Mouse (Mus musculus) kidney, postnatal 25 days (tissue): Measurements from ENCODE around the gene Itgb1bp1.

Experiments used
- DNase-seq, 2 experiments: peaks; one replicate each; pipeline ENCODE4 v3.0.0; 2021; ENCODE audit warnings: mixed read lengths in 2 of 2

Itgb1bp1 gene

DNA sequence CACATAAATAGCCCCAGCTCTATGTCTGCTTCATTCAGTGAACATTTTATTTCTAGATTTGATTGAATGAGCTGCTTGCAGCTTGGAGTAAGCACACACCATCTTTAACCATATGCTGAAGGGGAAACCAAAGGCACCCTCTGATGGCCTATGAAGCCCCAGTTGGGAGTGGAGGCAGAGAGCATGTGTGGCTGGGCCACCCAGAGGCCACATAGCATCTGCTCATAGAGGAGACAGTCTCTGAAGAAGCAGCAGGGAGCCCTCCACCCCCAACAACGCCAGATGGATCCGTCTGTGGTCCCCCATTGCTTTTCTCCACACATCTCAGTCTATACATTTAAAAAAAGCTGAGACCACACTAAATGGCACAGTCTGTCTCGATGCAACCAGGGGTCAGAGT, 44.1 kb downstream of the Itgb1bp1 start:
- DNase-seq = no peak

DNA sequence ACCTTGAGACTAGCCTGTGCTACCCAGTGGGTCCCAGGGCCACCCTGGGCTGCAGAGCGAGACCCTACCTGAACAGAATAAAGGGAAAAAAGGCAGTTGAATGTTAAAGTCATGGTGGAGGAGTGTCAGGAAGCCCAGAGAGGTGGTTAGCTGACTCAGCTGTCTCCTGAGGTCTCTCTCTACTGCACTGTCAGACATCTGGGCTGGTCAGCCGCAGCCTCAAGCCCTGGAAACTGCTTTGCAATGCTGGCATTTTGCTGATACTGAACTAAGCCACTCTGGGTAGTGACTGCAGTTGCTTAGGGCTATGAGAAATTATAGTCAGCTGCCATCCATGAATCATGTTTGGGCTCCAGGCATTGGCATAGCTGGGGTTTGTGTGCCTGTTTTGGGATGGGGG, 51.5 kb downstream of the Itgb1bp1 start:
- no peak for DNase-seq

DNA sequence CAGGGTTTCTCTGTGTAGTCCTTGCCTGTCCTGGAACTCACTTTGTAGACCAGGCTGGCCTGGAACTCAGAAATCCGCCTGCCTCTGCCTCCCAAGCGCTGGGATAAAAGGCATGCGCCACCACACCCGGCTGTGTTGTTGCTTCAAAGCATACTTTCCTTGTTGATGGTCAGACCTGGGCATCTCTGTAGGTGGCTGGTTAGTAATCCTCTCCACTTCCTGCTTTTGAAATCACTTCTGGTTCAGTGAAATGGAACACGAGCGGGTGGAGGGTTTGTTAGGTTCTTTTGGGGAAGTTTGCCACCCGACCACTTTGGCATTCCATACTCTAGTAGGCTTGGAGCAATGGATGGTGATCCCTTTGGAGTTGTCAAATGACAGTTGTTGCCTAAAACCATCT, 52.4 kb downstream of the Itgb1bp1 start:
- DNase-seq = no peak

DNA sequence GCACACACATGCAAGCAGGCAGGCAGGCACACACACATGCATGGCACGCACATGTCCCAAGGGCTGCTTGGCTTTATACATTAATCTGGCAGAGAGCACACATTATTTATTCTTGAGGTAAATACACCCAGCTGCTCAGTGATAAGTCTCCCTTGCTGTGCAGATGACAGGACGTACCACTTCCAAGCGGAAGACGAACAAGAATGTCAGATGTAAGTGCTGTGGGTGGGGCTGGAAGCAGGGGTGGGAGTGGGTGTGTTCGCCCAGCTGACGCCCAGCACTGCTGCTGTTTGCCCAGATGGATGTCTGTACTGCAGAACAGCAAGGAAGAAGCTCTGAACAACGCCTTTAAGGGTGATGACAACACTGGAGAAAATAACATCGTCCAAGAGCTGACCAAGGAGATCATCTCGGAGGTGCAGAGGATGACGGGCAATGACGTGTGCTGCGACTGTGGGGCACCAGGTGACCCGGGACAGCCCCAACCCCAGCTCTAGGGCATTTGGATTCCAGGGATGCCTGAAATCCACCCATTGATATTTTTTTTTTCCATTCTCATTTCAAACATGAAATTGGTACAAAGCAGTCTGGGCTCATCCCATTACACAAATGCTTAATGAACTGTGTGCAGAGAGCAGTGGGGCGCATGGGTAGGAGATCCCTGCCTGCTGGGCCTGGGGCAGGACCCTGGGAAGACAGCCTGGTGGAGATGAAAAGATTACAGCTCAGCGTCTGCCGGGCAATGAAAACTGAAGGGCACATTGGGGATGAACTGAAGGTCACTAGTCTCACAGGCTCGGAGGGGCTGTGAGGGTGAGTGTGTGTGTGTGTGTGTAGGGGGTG, 56.8 kb downstream of the Itgb1bp1 start:
- no peak for DNase-seq

DNA sequence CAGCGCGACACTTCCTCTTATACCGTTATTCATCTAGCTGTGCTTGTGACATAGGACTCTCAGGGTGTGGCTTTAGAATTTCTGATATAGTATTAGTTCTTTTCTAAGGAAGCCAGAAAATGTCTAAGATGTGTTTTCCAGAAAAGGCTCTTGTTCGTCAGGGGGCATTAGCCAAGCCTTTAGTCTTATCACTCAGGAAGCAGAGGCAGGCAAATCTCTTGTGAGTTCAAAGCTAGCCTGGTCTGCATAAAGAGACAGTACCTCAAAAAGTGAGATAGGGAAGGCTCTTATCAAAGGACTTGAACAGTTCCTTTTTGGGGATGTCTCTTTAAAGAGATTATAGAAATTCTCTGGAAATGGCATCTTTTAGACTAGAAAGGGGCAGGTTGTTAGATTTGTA, 57.4 kb downstream of the Itgb1bp1 start:
- no peak for DNase-seq

DNA sequence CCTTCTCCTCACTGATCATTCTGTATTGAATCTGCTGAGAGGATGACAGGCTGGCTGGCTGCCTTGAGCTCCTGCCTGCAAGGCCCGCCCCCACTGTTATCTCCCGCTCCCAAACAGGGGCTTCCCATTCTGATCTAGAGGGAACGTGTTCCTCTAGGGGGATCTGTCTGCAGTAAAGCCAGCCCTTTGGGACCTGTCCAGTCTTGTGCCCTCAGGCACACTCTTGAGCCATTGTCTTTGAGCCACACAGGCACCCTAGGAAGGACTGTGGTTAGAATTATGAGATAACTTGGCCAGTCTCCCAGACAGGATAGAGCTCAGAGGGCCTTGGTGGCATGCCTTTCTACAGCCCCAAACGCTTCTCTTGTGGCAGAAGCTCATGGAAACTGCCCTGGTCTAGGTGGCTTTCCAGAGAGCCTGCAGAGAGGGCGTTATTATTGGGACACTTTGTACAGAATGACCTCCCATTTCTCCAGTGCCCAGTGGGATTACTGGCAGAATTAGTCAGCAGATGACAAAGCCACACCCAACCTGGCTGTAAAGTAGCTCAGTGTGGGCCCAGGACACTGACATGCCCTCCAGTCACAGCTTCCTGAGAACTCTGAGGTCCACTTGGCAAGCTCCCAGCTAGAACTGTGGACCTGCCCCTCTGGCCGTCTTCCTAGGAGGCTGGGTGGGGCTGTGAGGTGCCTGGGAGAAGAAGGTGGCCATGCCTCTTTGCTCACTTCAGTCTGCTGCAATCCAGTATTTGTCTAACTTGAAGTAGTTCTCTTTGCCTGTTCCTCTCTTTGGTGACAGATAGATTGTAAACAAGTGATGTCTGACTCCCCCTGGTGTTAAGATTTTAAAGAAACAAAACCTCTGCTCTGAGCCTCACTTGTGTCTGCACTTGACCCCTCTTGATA, 58.8 kb downstream of the Itgb1bp1 start:
- DNase-seq = peak; percentile 91 to 94

DNA sequence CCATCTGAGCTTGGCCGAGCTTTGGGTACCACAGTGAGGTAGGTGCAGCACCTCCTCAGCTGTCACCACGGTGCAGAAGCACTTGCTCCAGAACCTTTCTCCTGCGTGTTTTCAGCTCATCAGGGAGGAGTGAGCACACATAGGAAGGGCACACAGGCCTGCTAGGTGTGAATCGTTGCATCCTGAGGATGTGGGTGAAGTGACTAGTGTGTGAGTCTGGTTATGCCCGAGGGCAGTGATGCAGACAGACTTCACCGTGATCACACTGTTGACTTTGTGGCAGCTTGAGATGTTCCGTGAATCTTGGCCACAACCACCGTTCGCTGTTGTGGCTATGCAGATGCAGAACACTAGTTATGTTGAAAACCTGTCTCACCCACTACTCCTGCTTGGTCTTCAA, 59.8 kb downstream of the Itgb1bp1 start:
- no peak for DNase-seq

DNA sequence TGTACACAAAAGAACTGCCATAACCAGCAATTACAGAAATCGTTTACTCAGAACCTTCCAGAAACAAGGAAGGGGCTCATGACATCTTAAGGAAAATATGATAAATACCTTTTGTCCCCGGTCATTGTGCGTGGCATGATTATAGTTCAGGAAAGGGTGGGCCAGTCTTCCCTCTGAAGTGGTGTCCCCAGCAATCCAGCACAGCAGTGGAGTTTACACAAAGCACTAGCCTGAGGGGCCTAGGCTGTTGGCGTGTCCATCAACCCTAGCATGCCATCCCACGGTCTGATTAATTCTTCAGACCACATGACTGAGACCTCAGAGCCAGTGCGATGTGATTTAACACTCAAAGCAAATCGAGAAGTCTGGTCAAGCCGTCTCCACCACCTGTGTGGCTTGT, 60.7 kb downstream of the Itgb1bp1 start:
- DNase-seq = peak in 1 of 2 experiments; percentile 54

DNA sequence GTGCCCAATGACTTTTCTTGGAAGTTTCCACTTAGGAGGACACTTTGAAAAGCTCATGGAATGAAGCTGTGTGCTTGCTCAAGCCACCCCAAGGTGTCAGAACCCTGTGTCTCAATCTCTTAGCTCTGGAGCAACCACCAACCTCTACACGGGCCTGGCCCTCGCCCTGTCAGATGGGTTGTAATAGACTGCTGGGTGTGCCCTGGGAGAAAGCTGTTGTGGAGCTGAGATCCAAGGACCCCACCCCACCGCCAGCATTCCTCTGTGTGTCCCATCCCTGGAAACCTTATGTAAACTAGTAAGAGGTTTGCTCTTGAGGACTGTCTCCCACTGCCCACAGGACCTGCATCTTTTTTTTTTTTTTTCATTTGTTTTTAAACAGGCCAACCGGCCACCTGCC, 62.2 kb downstream of the Itgb1bp1 start:
- no peak for DNase-seq

DNA sequence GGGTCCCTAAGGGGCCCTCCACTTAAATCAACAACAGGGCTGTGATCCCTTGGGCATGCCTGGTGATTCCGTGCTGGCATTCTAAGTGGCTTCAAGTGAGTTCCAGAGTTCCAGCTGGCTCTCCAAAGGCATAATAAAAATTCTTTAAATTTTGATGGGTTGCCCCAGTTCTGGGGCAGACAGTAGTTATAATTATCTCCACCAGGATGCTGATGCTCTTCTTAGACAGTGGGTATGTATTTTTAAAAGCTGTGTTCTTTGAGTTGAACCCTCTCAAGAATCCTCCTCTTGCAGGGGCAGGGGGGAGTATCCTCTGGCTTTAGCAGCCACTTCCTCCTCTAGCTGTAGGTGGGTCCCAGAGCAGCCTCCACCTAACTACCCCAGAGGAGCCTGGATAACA, 65.5 kb downstream of the Itgb1bp1 start:
- no peak for DNase-seq

DNA sequence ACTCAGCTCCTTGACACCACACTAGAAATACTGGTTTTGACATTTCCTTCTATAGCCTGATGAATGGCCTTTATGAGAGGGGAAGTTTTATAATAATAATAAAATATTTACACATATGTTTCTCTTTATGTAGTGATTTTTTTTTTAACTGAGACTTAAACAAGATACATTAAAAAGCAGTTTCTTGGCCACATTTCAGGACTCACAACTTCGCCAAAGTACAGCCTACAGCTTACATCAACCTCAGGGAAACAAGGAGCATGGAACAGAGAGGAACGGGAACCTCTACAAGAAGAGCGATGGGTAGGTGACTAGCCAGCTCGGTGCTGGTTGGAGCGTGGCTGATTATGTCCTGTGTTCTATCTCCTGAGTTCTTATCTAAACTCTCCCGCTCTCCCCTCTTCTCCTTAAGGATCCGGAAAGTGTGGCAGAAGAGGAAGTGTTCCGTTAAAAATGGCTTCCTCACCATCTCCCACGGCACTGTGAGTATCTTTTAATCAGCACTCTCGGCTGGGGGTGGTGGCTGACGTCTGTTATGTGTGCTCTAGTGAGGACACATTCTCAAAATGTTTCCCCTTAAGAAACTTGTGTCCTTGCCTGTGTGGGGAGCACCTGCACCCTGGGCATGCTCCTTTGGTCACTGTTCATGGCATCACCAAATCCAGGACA, 68.2 kb downstream of the Itgb1bp1 start:
- no peak for DNase-seq

DNA sequence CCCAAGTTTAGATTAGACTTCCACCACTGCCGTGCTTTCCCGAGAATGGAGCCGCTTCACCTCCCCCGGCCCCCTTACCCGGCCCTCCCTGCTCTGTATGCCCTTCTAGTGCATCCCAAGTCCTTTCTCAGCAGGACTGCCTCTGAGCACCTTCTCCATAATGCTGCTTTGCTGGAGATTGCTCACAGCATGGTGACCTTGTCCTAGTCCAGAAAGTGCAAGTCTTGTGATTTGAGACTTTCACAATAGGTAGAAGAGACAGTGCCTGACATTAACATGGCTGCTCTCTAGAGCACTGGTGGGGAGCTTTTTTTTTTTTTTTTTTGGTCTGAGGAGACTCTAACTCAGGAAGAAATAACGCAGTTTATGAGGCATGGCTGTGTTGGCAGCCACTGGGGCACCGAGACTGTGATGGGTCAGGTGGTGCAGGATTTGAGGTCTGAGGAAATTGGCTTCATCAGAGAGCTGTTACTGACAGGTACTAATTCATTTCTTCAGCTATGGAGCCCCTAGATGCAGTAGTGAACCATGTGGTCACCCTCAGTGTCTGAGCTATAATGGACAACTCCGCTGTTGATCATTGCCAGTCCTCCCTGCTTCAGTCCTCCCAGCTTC, 71.4 kb downstream of the Itgb1bp1 start:
- no peak for DNase-seq

DNA sequence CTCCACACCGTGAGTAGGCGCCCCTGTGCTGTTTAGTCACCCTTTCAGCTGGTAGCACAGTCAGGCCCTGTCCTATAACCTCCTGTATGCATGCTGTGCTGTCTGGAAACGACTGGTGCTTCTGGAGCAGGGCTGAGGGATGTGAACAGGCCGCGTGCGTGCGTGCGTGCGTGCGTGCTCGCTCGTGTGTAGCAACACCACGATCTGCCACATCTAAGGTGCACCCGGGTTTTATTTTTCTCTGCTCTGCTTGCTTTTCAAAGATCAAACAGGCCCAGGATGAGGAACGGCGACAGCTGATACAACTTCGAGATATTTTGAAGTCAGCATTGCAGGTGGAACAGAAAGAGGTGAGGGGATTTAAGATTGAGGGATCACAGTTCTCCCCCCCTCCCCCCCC, 73.2 kb downstream of the Itgb1bp1 start:
- no peak for DNase-seq

DNA sequence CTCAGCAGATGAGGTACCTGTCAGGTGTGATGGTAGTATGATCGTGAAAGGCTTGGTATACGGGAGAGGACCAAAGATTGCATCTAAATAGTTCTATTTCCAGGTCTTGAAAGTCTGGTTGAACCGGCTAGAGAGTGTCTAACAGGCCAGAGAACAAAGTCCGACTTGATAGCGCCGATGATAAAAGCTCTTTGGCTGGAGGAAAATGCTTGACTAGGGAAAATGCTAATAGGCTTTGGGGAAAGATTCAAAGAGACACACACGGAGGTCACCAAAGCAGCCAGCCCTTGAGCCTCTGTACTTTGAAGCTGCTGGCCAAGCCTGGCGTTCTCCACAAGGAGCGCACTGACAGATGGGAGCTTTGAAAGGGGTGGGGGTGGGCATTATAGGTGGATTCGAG, 76.8 kb downstream of the Itgb1bp1 start:
- no peak for DNase-seq

DNA sequence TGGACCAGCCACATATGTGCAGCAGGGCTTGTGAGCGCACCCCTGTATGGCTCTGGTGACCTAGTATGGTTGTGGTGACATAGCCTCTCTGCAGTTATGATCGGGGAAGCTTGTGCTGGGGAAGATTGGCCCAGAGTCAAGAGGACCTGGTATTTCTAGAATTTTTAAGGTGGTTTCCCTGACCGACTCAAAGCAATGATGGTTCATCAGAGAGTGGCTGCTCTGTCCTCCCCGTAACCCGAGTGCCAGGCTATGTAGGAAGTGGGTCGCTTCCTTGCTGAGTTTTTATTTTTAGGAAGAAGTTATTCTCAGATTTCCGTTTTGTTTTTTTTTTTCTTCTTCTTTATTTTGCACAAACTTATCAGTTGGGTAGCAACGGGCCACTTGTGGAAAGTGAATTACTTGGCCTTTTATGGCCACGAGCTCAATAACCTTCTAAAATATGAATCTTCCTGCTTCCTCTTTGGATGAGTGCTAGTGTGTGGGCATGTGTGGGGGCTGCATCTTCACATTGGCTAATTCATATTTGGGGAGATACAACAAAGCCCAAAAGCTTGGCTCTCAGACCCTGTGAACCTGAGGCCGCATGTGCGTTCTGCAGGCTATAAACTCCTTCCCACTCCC, 77.8 kb downstream of the Itgb1bp1 start:
- no peak for DNase-seq

DNA sequence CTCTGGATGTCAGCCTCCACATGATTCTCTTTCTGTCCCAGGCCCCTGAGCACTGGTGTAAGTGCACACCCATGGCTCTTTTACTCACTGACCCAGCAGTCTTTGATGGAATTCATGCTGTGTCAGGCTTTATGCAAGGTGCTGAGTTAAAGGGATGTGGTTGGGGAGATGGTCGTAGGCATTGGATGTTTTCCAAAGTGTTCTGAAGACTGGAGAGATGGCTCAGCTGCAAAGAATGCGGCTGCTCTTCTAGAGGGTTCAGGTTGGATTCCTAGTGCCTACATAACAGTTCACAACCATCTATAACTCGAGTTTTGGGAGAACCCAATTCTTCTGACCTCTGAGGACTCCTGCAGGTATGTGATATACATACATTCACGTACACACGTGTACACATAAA, 78.7 kb downstream of the Itgb1bp1 start:
- no peak for DNase-seq

DNA sequence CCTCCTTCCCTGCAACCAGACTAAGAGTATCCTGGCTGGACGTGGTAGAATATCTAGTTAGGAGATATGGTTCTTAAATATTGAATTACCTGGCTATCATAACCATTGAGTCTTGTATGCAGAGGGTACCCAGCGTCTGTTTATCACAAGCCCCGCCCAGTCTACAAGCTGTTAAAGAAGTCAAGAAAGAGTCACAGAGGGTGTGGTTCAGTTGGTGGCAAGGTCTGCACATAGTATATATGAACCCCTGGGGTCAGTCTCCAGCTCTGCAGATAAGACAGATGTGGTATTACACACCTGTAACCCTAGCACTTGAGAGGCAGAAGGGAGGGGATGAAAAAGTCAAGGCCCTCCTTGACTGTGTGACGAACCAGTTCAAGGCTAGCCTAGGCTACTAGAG, 80.3 kb downstream of the Itgb1bp1 start:
- no peak for DNase-seq

DNA sequence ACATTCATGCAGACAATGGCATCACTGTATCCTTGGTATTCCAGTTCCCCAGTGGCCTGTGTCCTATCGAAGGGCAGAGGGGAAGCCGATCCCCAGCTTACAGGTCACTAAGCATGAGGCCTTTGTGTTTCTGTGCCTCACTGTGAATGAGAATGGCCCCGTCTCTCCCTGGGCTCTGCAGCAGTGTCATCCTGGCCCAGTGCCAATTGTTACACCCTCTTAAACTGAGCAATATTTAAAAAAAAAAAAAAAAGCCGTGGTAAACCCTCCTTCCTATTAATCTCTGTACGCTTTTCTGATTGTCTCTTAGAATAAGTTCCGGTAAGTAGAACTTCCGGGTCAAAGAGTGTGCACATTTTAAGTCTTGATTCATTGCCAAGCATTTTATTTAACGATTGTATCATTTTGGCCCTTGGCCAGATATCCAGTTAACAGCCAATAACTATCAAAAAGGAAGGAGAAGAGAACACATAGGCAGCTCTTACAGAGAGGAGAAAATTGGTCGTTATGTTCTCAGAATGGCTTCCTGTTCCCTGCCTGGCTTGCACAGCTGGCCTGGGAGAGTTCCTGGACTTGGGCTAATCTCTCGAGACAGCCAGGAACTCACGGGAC, 81.3 kb downstream of the Itgb1bp1 start:
- DNase-seq = peak; percentile 72

DNA sequence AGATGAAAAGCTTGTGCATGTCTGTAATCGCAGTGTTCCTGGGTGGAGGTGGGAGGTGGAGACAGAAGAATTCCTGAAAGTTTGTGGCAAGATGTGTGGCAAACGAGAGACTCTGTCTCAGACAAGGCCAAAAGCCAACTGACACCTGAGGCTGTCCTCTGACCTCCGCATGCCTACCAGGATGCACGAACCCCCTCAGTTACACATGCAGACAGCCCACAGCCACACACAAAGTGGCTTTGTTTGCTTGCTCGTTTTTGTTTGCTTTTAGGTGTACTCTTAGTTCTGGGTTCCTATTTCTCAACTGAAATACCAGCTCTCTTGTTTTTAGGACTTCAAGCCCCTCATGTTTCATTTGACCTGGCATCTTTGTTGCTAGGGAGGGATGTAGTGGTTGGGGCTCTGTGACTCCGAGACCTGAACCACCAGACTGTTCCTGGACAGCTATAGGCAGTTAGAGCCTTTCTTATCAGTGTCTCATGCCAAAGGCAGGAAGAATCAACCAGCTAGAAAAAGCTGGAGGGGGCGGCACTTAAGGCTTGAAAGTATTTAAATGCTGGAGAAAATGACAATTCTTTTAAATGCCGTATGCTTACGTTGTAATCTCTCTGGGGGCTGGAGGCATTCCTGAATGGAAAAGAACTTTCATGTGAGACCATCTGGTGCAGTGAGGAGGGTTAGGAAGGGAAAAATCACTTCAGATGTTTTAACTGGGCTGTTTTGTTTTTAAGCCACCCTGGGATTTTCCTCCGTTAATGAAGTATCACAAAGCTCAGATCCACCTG, 84.4 kb downstream of the Itgb1bp1 start:
- no peak for DNase-seq

DNA sequence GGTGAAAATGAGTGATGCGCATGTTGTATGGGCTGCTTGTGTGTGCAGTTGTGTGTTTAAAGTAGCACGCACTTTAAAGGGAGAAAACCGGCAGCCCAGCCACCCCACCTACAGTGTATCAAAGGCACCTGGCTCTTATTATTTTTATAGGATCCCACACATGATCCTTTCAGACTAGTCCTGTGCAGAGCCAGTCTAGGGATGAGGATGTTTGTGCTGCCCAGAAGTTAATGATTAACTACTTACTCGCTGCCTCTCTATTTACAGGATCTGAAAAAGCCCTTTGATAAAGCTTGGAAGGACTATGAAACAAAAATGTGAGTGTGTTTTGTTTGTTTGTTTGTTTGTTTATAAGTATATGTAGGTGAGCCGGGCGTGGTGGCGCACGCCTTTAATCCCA, 85.5 kb downstream of the Itgb1bp1 start:
- DNase-seq = no peak

DNA sequence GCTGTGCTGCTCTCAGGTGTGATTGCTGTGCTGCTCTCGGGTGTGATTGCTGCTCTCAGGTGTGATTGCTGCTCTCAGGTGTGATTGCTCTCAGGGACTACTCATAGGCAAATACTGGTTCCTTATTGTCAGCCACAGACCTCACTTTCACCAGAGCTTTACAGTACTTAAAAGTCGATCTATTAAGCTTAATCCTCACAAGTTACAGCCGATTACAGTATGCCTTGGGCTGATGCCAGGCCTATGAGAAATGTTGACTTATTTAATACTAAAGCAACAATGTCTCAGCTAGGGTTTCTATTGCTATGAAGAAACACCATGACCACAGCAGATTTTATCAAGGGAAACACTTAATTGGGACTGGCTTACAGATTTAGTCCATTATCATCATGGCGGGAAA, 89.7 kb downstream of the Itgb1bp1 start:
- DNase-seq = no peak
